Mouse (Mus musculus) stomach, embryonic 16.5 days (tissue): ENCODE results near the gene Pdxdc1. TPM values are rescaled to one million over a fixed set of nuclear protein-coding genes. Genes with fewer than 3 reads are reported as not detected.
"Not testable (repeated sequence)": the region's sequence is repeated elsewhere in the genome, so short reads cannot be mapped to it uniquely, and the experiment has no call there.

Source experiments
- ATAC-seq: fragments of 200-750 bp; cut with Nextera tagmentation; 2 replicates; pipeline ENCODE4 v1.8.0; 2017; ENCODE audit warnings: moderate number of reproducible peaks, moderate TSS enrichment; ENCODE audit not compliant: insufficient read depth, low FRiP score
- H3K27ac ChIP-seq: fragments of 300-500 bp; sonication (generic); 2 replicates; pipeline ENCODE4 v1.5.1; 2014; ENCODE audit warnings: low read length
- H3K27me3 ChIP-seq: fragments of 300-500 bp; sonication (generic); 2 replicates; pipeline ENCODE4 v1.6.1; 2014; ENCODE audit warnings: low read length, control low read depth, mixed read lengths; ENCODE audit not compliant: control insufficient read depth, insufficient read depth
- H3K36me3 ChIP-seq: fragments of 300-500 bp; sonication (generic); 2 replicates; pipeline ENCODE4 v1.6.1; 2014; ENCODE audit warnings: low read length; ENCODE audit not compliant: control insufficient read depth, insufficient read depth
- H3K4me1 ChIP-seq: fragments of 300-500 bp; sonication (generic); 2 replicates; pipeline ENCODE4 v1.6.1; 2014; ENCODE audit warnings: low read length, control low read depth, mixed read lengths; ENCODE audit not compliant: control insufficient read depth, insufficient read depth
- H3K4me2 ChIP-seq: fragments of 300-500 bp; sonication (generic); 2 replicates; pipeline ENCODE4 v1.6.1; 2014; ENCODE audit warnings: low read depth, low read length, mixed read lengths
- H3K4me3 ChIP-seq: fragments of 300-500 bp; sonication (generic); replicated peaks from 2 replicates; pipeline ENCODE4 v1.5.1; 2014; ENCODE audit warnings: mild to moderate bottlenecking, low read length
- H3K9ac ChIP-seq: fragments of 300-500 bp; sonication (generic); 2 replicates; pipeline ENCODE4 v1.6.1; 2014; ENCODE audit warnings: low read length
- H3K9me3 ChIP-seq: fragments of 300-500 bp; sonication (generic); replicated peaks from 2 replicates; pipeline ENCODE4 v1.6.1; 2016; ENCODE audit warnings: low read length, control low read depth; ENCODE audit not compliant: control insufficient read depth
- WGBS: fragments of 180-500 bp; shearing (Covaris S2); extraction: QIAGEN DNeasy Blood & Tissue Kit; methylation state at CpG from one replicate; pipeline ENCODE4 v1.1.7; 2014; 5-methylcytosine and 5-hydroxymethylcytosine counted together
- polyA plus RNA-seq: library from polyadenylated mRNA; unstranded; fragments of >200 nt; fragmentation: Nextera tagmentation; extraction: Ambion mirVana; gene quantifications from 2 replicates; pipeline ENCODE4 v1.2.1, GENCODE M21; 2015

Gene Pdxdc1
- polyA plus RNA-seq, 1 experiment from 2014 or later = 115 TPM

DNA sequence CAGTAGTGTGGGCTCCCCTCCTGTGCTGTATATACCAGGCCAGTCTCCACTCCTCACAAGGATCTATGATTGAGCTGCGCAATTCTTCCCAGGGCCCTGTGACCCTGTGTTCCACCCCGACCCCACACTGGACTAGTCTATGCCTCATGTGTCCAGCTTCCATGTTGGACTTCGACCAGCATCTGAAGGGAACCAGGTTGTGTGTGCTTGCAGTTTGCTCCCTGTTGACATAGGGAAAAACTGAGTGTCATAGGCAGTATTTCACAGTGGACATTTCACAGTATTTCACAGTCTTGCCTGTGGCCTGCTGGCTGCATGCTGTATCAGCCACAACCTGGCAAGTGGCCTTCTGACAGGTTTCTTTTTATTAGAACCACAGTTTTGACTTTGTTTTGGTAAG, 89.7 kb downstream of the Pdxdc1 start:
- ATAC-seq = no peak
- WGBS = 95% methylated on average over 3 of the region's 3 CpGs
- peaks cover 2% of the 10 kb centered on the region; the same call in 1 of the 2 replicates for H3K4me1 ChIP-seq

GRCm38 (mm10) chr16:13812152-13812551, 90.8 kb downstream of the Pdxdc1 start:
- H3K9me3 ChIP-seq = no peaks in the 10 kb centered on the region
- H3K36me3 ChIP-seq = peaks cover 13% of the 10 kb centered on the region; the same call in 1 of the 2 replicates
- H3K27ac ChIP-seq = no peak overlapping the region
- H3K4me3 ChIP-seq = no peak overlapping the region
- WGBS = 87% methylated on average over 6 of the region's 6 CpGs
- no peak overlapping the region for H3K4me2 ChIP-seq
- no peak overlapping the region for H3K9ac ChIP-seq
- H3K27me3 ChIP-seq = no peaks in the 10 kb centered on the region
- H3K4me1 ChIP-seq = no peaks in the 10 kb centered on the region
- ATAC-seq = no peak

More for the DNA sequence above, 89.7 kb downstream of the Pdxdc1 start:
- peaks cover 13% of the 10 kb centered on the region; the same call in 1 of the 2 replicates for H3K36me3 ChIP-seq
- no peaks in the 10 kb centered on the region for H3K9me3 ChIP-seq
- H3K9ac ChIP-seq = no peak overlapping the region
- H3K4me3 ChIP-seq = no peak overlapping the region
- no peak overlapping the region for H3K27ac ChIP-seq
- no peak overlapping the region for H3K4me2 ChIP-seq
- no peaks in the 10 kb centered on the region for H3K27me3 ChIP-seq

DNA sequence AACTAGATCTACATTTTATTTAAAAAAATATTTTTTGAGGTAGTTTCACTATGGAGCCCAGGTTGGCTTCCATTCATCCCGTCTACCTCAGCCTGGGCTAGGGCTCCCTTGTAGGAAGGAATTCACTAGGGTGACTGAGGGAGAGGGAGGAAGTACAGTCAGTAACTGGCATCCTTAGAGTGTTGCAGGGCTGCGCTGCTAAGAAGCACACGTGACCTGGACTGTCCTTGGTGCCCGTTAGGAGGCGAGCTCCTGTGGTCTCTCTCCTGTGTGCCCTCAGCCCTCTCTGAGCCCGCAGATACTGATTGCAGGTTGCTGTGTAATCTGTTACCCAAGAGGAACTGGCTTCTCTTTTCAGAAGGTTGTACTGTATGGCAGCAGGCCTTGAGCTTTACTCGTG, 94.5 kb downstream of the Pdxdc1 start:
- H3K4me2 ChIP-seq = no peak overlapping the region
- no peaks in the 10 kb centered on the region for H3K9me3 ChIP-seq
- no peaks in the 10 kb centered on the region for H3K4me1 ChIP-seq
- ATAC-seq = no peak
- no peak overlapping the region for H3K27ac ChIP-seq
- H3K36me3 ChIP-seq = peaks cover 25% of the 10 kb centered on the region
- no peaks in the 10 kb centered on the region for H3K27me3 ChIP-seq
- 83% methylated on average over 7 of the region's 7 CpGs for WGBS
- H3K9ac ChIP-seq = no peak overlapping the region
- H3K4me3 ChIP-seq = no peak overlapping the region

- peaks cover 30% of the 10 kb centered on the region for H3K36me3 ChIP-seq
Measured at GRCm38 (mm10) chr16:13807616-13808015, 95.3 kb downstream of the Pdxdc1 start.

GRCm38 (mm10) chr16:13804666-13805065, 98.3 kb downstream of the Pdxdc1 start:
- Histone ChIP-seq H3K9me3 (no peaks in the 10 kb centered on the region), H3K4me2 (no peak overlapping the region), H3K36me3 (peaks cover 28% of the 10 kb centered on the region), H3K27ac (no peak overlapping the region), H3K27me3 (no peaks in the 10 kb centered on the region), H3K4me1 (no peaks in the 10 kb centered on the region), H3K4me3 (no peak overlapping the region), H3K9ac (no peak overlapping the region)
- 86% methylated on average over 5 of the region's 5 CpGs for WGBS
- ATAC-seq = no peak

More at GRCm38 (mm10) chr16:13807616-13808015, 95.3 kb downstream of the Pdxdc1 start:
- no peak overlapping the region for H3K9ac ChIP-seq
- 90% methylated on average over 4 of the region's 4 CpGs for WGBS
- H3K9me3 ChIP-seq = no peaks in the 10 kb centered on the region
- H3K27ac ChIP-seq = no peak overlapping the region
- no peak overlapping the region for H3K4me3 ChIP-seq
- H3K4me1 ChIP-seq = no peaks in the 10 kb centered on the region
- ATAC-seq = no peak
- no peaks in the 10 kb centered on the region for H3K27me3 ChIP-seq
- no peak overlapping the region for H3K4me2 ChIP-seq

GRCm38 (mm10) chr16:13801231-13801630, 101.7 kb downstream of the Pdxdc1 start:
- 91% methylated on average over 4 of the region's 4 CpGs for WGBS
- H3K27ac ChIP-seq = no peak overlapping the region
- H3K4me2 ChIP-seq = no peak overlapping the region
- H3K9me3 ChIP-seq = no peaks in the 10 kb centered on the region
- H3K4me1 ChIP-seq = no peaks in the 10 kb centered on the region
- H3K4me3 ChIP-seq = no peak overlapping the region
- peaks cover 32% of the 10 kb centered on the region for H3K36me3 ChIP-seq
- no peak for ATAC-seq
- H3K9ac ChIP-seq = no peak overlapping the region
- no peaks in the 10 kb centered on the region for H3K27me3 ChIP-seq

- Histone ChIP-seq H3K9ac (no peak overlapping the region), H3K36me3 (peaks cover 33% of the 10 kb centered on the region; the same call in 1 of the 2 replicates), H3K4me2 (no peak overlapping the region), H3K27ac (no peak overlapping the region), H3K9me3 (no peaks in the 10 kb centered on the region), H3K27me3 (no peaks in the 10 kb centered on the region), H3K4me3 (no peak overlapping the region), H3K4me1 (no peaks in the 10 kb centered on the region)
- 88% methylated on average over 5 of the region's 5 CpGs for WGBS
- no peak for ATAC-seq
Measured at GRCm38 (mm10) chr16:13796746-13797175, 106.2 kb downstream of the Pdxdc1 start.

- H3K4me2 ChIP-seq, H3K9ac ChIP-seq, ATAC-seq, H3K4me3 ChIP-seq, H3K27me3 ChIP-seq, H3K9me3 ChIP-seq, H3K4me1 ChIP-seq, H3K27ac ChIP-seq: not testable (repeated sequence)
- peaks cover 28% of the 10 kb centered on the region for H3K36me3 ChIP-seq
- 75% methylated on average over 2 of the region's 2 CpGs for WGBS
Measured at GRCm38 (mm10) chr16:13793441-13793840, 109.5 kb downstream of the Pdxdc1 start.

GRCm38 (mm10) chr16:13785932-13786331, 117.0 kb downstream of the Pdxdc1 start:
- Histone ChIP-seq H3K4me2 (no peak overlapping the region), H3K4me3 (no peak overlapping the region), H3K4me1 (peaks cover 9% of the 10 kb centered on the region), H3K27ac (no peak overlapping the region), H3K9ac (no peak overlapping the region), H3K27me3 (no peaks in the 10 kb centered on the region), H3K36me3 (peaks cover 23% of the 10 kb centered on the region), H3K9me3 (no peaks in the 10 kb centered on the region)
- ATAC-seq = no peak
- 87% methylated on average over 3 of the region's 3 CpGs for whole genome bisulfite sequencing
